ENCODE assay signal across 19 mouse cellular contexts in genomic region chr2:49648344-49648743, GRCm38 (mm10). TPM values are rescaled to one million over a fixed set of nuclear protein-coding genes. Genes with fewer than 3 reads are reported as not detected.
DNase-seq lines count a peak whose midpoint lies in the region; ATAC-seq and TF ChIP-seq lines count a peak whose summit lies in the region.
"Had no signal": no experiment of that assay in that cellular context is flagged by ENCODE, and none has a peak within 500 bp of the region (broad histone marks: within the 10 kb centered on the region; RNA-seq: fewer than 3 reads in every experiment).

No protein-coding gene starts in this region.

- 25% methylated on average over 9 of the region's 9 CpGs for WGBS in heart, embryonic 16.5 days
- 55% methylated on average over 9 of the region's 9 CpGs for WGBS in heart, adult 2 months
- WGBS in midbrain, embryonic 15.5 days = 84% methylated on average over 9 of the region's 9 CpGs
- WGBS in midbrain, embryonic 11.5 days = 83% methylated on average over 9 of the region's 9 CpGs

- peak overlapping the region; percentile 29; the same call in 1 of the 2 replicates for H3K4me2 ChIP-seq in heart, embryonic 16.5 days (ENCODE audit: low read depth, low read length)
- no peak overlapping the region for H3K4me2 ChIP-seq in midbrain, embryonic 15.5 days
- no peak overlapping the region for H3K4me2 ChIP-seq in midbrain, embryonic 11.5 days
- H3K4me2 ChIP-seq: intestine, embryonic 15.5 days; limb, embryonic 15.5 days had no signal

- peaks cover 10% of the 10 kb centered on the region; the same call in 1 of the 2 replicates for H3K4me1 ChIP-seq in heart, embryonic 16.5 days (ENCODE audit: control insufficient read depth, insufficient read depth, low read length)
- no peaks in the 10 kb centered on the region; the same call in 1 of the 2 replicates for H3K4me1 ChIP-seq in heart, adult 2 months (ENCODE audit: control insufficient read depth, insufficient read depth, low read length)
- H3K4me1 ChIP-seq in midbrain, embryonic 15.5 days = peaks cover 38% of the 10 kb centered on the region
- H3K4me1 ChIP-seq in midbrain, embryonic 11.5 days (ENCODE audit: control insufficient read depth, insufficient read depth, low read length) = 0 out of 2 replicates have a peak, but pooled peaks cover 4% of the 10 kb centered on the region
- H3K4me1 ChIP-seq: intestine, embryonic 15.5 days; limb, embryonic 15.5 days; megakaryocyte, embryonic 14.5 days had no signal

- no peak for ATAC-seq in heart, embryonic 16.5 days (replicated peaks; ENCODE audit: extremely low read depth, insufficient read depth, low FRiP score)
- ATAC-seq in midbrain, embryonic 15.5 days (replicated peaks) = 0 out of 2 replicates have a peak, but pooled peaks have one; percentile 7
- no peak for ATAC-seq in midbrain, embryonic 11.5 days (ENCODE audit: low FRiP score)
- no peak for ATAC-seq in megakaryocyte progenitor cell, adult 5-6 weeks (replicated peaks; ENCODE audit: poor library complexity)
- ATAC-seq: CD4-positive, CD25-positive, alpha-beta regulatory T cell, adult 4 months; forebrain, embryonic 14.5 days; intestine, embryonic 15.5 days had no signal

- H3K27me3 ChIP-seq in heart, embryonic 16.5 days (ENCODE audit: control insufficient read depth, insufficient read depth, low read length) = no peaks in the 10 kb centered on the region
- H3K27me3 ChIP-seq in heart, adult 2 months (ENCODE audit: control insufficient read depth, insufficient read depth, low read length) = no peaks in the 10 kb centered on the region
- no peaks in the 10 kb centered on the region for H3K27me3 ChIP-seq in midbrain, embryonic 15.5 days (replicated peaks)
- no peaks in the 10 kb centered on the region for H3K27me3 ChIP-seq in midbrain, embryonic 11.5 days (ENCODE audit: control insufficient read depth, insufficient read depth, low read length)
- H3K27me3 ChIP-seq: intestine, embryonic 15.5 days; limb, embryonic 15.5 days; megakaryocyte, embryonic 14.5 days had no signal

- no peak for TF ChIP-seq CTCF in heart, adult 2 months (IDR thresholded peaks at IDR 0.05)

- H3K27ac ChIP-seq in heart, embryonic 16.5 days (ENCODE audit: low read length) = no peak overlapping the region
- H3K27ac ChIP-seq in heart, adult 2 months = no peak overlapping the region
- no peak overlapping the region for H3K27ac ChIP-seq in midbrain, embryonic 15.5 days
- no peak overlapping the region for H3K27ac ChIP-seq in midbrain, embryonic 11.5 days (ENCODE audit: low read depth, low read length)
- H3K27ac ChIP-seq: gastrocnemius, adult 2 months; intestine, embryonic 15.5 days; kidney, postnatal 0 days; limb, embryonic 15.5 days had no signal

- DNase-seq in heart, adult 2 months = no peak
- DNase-seq in midbrain, embryonic 11.5 days (ENCODE audit: low spot score, missing footprints) = no peak
- DNase-seq in forelimb bud, embryonic 11.5 days (ENCODE audit: low read depth, low spot score) = peak; percentile 33
- DNase-seq in right cerebral cortex, postnatal 4 days = no peak
- DNase-seq: adrenal gland, adult 8-10 months; cerebellum, adult 11-12 months; gastrocnemius, adult 2 months; lung, adult 2 months; right cerebral cortex, postnatal 14 days; thymus, adult 18-20 months had no signal

- no peak overlapping the region for H3K4me3 ChIP-seq in heart, embryonic 16.5 days (ENCODE audit: low read length)
- no peak overlapping the region for H3K4me3 ChIP-seq in heart, adult 2 months
- no peak overlapping the region for H3K4me3 ChIP-seq in midbrain, embryonic 15.5 days
- H3K4me3 ChIP-seq in midbrain, embryonic 11.5 days (ENCODE audit: low read depth, low read length) = no peak overlapping the region
- H3K4me3 ChIP-seq: gastrocnemius, adult 2 months; intestine, embryonic 15.5 days; limb, embryonic 15.5 days; megakaryocyte, embryonic 14.5 days had no signal

- no peak for TF ChIP-seq EP300 in heart, adult 2 months (IDR thresholded peaks at IDR 0.05; ENCODE audit: insufficient read depth, low read depth, low read length)

- no peaks in the 10 kb centered on the region for H3K36me3 ChIP-seq in heart, embryonic 16.5 days (ENCODE audit: control insufficient read depth, insufficient read depth)
- no peaks in the 10 kb centered on the region for H3K36me3 ChIP-seq in heart, adult 2 months (ENCODE audit: control insufficient read depth, insufficient read depth, low read length)
- no peaks in the 10 kb centered on the region for H3K36me3 ChIP-seq in midbrain, embryonic 15.5 days (replicated peaks)
- no peaks in the 10 kb centered on the region for H3K36me3 ChIP-seq in midbrain, embryonic 11.5 days (ENCODE audit: control insufficient read depth, insufficient read depth, low read length)
- H3K36me3 ChIP-seq: intestine, embryonic 15.5 days; limb, embryonic 15.5 days had no signal

- no peak for TF ChIP-seq POLR2A in heart, adult 2 months (IDR thresholded peaks at IDR 0.05; ENCODE audit: insufficient read depth, low read depth, low read length)

- no peaks in the 10 kb centered on the region for H3K9me3 ChIP-seq in heart, embryonic 16.5 days (replicated peaks; ENCODE audit: control insufficient read depth, low read length)
- no peaks in the 10 kb centered on the region for H3K9me3 ChIP-seq in midbrain, embryonic 15.5 days
- H3K9me3 ChIP-seq in midbrain, embryonic 11.5 days (ENCODE audit: control insufficient read depth, low read length) = peaks cover 5% of the 10 kb centered on the region; the same call in 1 of the 2 replicates
- H3K9me3 ChIP-seq: intestine, embryonic 15.5 days; limb, embryonic 15.5 days had no signal

- intact Hi-C loops in heart, adult 2 months (cut with DNase I) = no loop called here

- no peaks in the 10 kb centered on the region for H3K79me2 ChIP-seq in heart, adult 2 months (replicated peaks; ENCODE audit: control insufficient read depth, insufficient read depth, low read length)

- H3K9ac ChIP-seq in heart, embryonic 16.5 days (ENCODE audit: low read length) = no peak overlapping the region
- no peak overlapping the region for H3K9ac ChIP-seq in heart, adult 2 months (ENCODE audit: low read depth, low read length)
- no peak overlapping the region for H3K9ac ChIP-seq in midbrain, embryonic 15.5 days
- H3K9ac ChIP-seq in midbrain, embryonic 11.5 days (ENCODE audit: low read length) = no peak overlapping the region
- H3K9ac ChIP-seq: intestine, embryonic 15.5 days; limb, embryonic 15.5 days had no signal

RNA-seq across cellular contexts. Expression of gene Kif5c, which starts 29.2 kb away (rescaled TPM):
- polyA plus RNA-seq in heart, embryonic 16.5 days (2015; fragmentation: Nextera tagmentation; extraction: Ambion mirVana) = 0.80 and 0.86 TPM in 2 replicates
- total RNA-seq in heart, adult 2 months (2021) = under 1 TPM; 0.52 to 0.60 TPM
- 0.82 and 0.88 TPM in 2 replicates for polyA plus RNA-seq in heart, adult 2 months (2012; rRNA removed)
- 205 and 215 TPM in 2 replicates for polyA plus RNA-seq in midbrain, embryonic 15.5 days (2015; fragmentation: Nextera tagmentation; extraction: Ambion mirVana)
- polyA plus RNA-seq in midbrain, embryonic 11.5 days (2014; fragmentation: Nextera tagmentation; extraction: Ambion mirVana) = 96.2 and 96.4 TPM in 2 replicates
- total RNA-seq in megakaryocyte progenitor cell, adult 5-6 weeks (2015) = not detected in 2 replicates
- not detected in 2 replicates for total RNA-seq in megakaryocyte progenitor cell, adult 5-6 weeks (2017)

Comparison
In these comparisons a context has a peak if more than half of its experiments do, and no peak if none do; other contexts are left out.
1. RNA of gene Kif5c, which starts 29.2 kb away (polyA plus RNA-seq): 205 to 215 TPM in midbrain, embryonic 15.5 days and 96.2 to 96.4 TPM in midbrain, embryonic 11.5 days; 0.82 to 0.88 TPM in heart, adult 2 months and 0.80 to 0.86 TPM in heart, embryonic 16.5 days; every median in the first group is over 10 times any median in the second.